Mouse (Mus musculus): ENCODE results near the gene Slc16a4.
"Not testable (repeated sequence)": the region's sequence is repeated elsewhere in the genome, so short reads cannot be mapped to it uniquely, and the experiment has no call there.

Gene Slc16a4

DNA sequence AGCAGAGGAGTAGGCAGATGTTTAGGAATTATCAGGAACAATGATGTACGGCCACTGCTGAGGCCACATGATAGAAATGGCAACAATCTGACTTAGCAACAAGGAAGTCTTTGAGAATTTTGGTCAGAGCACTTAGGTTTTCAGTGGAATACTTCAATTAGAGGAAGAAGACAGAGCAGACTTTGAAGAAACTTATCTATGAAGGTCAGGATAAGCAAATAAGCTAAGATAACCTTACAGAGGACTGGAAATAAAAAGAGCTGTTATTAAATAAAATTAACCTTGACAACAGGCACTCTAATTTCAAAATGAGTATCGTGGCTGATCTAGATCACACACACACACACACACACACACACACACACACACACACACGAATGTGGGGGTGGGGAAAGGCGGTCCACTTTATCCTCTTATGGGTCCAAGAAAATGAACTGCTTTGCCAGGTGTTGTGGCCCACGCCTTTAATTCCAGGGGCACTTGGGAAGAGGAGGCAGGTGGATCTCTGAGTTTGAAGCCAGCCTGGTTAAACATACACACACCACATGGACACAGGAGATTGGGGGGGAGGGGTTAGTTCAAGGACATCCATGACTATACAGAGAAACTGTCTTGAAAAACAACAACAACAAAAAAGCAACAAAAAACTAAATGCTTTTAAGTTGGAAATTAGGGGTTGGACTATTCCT is 4.8 kb downstream of the Slc16a4 start:
- no peak for DNase-seq (ENCODE audit: low spot score)

GRCm38 (mm10) chr3:107296917-107297316 is 5.9 kb downstream of the Slc16a4 start:
- not testable (repeated sequence) for DNase-seq (ENCODE audit: low spot score)

- DNase-seq (ENCODE audit: low spot score) = no peak
Measured at GRCm38 (mm10) chr3:107317338-107317737, 26.3 kb downstream of the Slc16a4 start.

- DNase-seq (ENCODE audit: low spot score) = no peak
Measured at GRCm38 (mm10) chr3:107321141-107321540, 30.1 kb downstream of the Slc16a4 start.

DNA sequence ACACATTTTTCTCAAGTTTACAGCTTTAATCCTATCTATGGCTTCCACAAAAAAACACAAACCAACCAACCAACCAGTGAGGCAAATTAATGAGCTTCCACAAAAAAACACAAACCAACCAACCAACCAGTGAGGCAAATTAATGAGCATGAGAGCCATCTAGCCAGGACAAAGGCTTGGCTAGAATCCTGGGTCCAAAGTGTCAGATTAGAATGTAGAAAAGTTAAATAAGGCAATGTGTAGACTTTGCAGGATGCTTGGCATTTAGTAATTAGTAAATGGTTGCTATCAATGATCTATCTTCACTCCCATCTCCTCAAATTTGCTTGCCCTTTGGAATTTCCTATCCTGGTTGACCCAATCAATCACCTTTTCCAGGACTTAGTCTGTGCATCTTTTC is 30.7 kb downstream of the Slc16a4 start:
- no peak for DNase-seq (ENCODE audit: low spot score)

DNA sequence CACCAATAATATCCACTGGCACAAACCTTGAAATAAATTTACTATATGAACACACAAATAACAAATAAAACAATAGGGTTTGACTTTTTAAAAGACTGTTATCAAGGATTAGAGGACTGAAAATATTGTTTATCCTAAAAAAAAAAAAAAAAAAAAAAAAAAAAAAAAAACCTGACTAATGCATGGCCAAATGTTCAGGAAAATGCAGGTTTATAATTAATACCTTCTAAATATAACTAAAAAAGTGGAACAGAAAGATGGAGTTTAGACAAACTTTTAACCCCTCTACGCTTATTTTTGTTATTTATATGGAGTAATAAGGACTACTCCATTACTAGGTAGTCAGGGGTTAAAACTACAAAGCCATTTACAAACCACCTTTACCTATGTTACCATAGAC is 35.4 kb downstream of the Slc16a4 start:
- no peak for DNase-seq (ENCODE audit: low spot score)

DNA sequence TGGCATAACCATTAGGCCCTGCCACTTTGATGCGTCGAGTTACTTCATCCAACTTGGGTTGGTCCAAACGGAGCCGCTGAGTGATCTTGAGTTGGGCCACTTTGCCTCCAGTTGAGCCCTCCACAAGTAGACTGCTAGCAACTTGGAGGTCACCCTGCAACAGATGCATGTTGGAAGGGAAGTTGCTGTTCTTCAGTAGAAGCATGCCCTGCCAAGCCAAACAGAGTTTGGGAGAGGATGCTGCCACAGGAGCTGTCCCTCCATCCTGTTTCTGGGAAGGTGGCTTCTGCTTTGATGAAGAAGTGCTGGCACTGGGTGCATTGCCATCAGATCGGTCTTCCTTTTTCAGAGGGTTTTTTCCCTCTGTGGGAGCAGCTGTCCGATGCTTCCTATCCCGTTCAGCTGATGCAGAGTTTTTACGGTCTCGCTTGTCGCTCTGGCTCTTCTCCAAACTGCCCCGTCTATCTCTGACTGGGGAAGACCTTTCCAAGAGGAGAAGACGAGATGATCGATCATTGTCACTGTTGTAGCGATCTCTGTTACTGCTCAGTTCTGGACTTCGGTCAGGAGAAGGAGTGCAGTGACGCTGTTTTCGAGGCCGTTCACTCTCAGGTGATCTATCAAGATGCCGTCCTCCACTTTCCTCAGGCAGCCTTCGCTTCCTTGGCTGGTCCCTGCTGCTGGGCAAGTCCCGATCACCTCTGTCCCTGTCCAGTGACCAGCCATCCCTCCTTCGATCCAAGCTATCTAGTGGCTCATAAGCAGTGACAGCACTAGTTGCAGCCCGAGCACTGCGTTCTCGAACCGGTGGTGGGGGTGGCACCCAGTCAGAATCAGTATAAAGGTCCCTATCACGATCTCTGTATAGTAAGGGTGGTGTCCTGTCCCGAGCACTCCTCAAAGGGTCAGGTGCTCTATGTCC is 39.7 kb downstream of the Slc16a4 start:
- DNase-seq (ENCODE audit: low spot score) = no peak

DNA sequence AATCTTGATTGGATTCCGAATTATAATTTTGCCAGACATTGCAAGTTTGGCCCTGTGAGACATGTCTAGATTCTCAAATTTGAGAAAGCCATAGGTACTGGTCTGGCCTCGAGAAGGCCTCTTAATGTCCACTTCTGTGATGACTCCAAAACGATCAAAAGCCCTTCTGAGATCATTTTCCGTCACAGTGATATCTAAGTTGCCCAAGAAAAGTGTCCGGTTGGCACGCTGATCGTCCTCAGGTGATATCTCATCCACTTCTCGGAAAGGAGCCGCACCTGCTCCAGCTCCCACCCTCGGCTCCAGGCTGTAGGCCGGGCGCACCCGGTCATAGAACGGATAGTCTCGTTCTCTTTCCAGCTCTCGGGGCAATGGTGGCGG is 40.7 kb downstream of the Slc16a4 start:
- DNase-seq (ENCODE audit: low spot score) = no peak

DNA sequence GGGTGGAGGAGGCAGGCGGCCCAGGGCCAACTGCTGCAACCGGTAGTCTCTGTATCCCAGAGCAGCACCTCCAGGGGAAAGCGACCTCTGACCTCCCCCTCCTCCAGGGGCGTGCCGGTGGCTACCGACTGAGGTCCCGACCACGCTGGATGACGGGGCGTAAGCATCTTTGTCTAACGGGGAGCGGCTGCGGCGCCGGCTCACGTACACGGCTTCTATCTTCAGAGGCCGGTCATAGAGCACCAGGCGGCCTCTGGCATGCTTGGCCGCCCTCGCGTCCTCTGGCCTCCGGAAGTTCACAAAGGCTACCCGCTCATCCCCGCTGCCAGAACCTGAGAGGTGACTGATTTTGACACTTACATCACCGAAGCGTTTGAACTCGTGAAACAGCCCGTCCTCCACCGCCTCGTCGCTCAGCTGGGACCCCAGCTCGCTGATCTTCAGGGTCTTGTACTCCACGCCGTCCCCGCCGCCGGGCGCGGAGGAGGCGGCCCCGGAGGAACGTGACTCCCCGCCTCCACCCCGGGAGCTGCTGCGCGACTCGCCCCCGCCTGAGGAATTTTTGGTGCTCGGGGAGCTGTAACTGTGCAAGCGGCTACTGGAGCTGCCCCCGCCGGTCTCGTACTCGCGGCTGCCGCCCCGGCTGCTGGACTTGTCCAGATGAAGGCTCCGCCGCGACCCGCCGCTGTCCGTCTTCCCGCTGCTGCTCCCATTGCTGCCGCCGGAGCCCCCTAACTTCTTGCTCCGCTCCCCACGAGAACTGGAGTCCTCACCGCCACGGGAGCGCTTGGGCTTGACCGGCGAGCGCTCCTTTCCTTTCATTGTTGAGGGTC is 41.3 kb downstream of the Slc16a4 start:
- peak; percentile 76 for DNase-seq (ENCODE audit: low spot score)

GRCm38 (mm10) chr3:107332960-107333380 is 41.9 kb downstream of the Slc16a4 start:
- peak; percentile 95 for DNase-seq (ENCODE audit: low spot score)

DNA sequence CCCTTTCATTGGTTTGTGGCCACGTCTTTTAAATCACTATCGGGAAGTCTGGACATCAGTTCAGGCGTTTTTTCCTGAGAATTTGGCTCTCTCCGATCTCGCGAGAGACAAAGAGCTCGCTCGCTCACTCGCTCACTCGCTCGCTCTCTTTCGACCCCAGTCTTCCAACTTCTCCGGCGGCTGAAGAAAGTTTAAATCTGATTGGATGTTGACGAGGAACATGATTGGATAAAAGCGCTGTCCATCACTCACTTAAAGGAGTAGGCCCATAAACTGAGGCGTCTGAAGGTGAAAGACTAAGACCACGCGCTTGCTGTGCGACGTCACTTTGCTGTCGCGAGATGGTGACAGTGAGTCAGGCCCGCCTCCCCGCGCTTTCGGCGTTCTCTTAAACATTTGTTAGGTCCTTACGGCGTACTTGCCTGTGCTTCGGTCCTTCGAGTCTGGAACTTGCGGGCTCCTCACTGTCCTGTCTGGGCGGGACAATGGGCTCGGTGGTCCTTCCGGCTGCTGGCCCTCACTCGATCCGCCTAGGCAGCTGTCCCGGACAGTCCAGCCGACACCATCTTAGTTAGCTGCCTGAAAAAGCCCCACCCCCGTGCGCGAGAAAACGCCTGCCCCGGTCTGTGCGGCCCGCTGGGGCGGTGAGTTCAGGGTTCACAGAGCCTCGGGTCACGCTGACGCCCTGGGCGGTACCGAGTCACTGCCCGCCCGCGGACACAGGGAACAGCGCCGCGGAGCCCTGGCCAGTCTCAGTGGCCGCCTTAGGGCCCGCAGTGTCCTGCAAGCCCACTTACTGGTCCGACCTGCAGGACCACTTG is 42.6 kb downstream of the Slc16a4 start, which contains the start of gene Rbm15:
Gene Rbm15 (minus strand): TSS at position 293 of the 821 bp plus-strand sequence.
- DNase-seq (ENCODE audit: low spot score) = peak; percentile 94

- no peak for DNase-seq (ENCODE audit: low spot score)
Measured at GRCm38 (mm10) chr3:107334202-107334934, 43.3 kb downstream of the Slc16a4 start.

DNA sequence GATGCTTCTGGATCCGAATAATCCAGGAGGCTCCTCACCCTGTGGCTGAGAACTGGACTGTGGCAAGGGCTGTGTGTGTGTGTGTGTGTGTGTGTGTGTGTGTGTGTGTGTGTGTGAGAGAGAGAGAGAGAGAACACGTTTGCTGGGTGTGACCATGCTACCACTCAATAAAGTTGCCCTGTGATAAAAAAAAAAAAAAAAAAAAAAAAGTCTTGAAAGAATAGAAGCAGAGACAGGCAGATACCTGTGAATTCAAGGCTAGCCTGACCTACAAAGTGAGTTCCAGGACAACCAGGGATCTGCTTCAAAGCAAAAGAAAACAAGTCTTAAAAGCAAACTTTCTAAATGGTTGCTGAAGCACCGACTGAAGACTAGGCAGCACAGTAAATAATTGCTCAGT is 52.9 kb downstream of the Slc16a4 start:
- no peak for DNase-seq (ENCODE audit: low spot score)

DNA sequence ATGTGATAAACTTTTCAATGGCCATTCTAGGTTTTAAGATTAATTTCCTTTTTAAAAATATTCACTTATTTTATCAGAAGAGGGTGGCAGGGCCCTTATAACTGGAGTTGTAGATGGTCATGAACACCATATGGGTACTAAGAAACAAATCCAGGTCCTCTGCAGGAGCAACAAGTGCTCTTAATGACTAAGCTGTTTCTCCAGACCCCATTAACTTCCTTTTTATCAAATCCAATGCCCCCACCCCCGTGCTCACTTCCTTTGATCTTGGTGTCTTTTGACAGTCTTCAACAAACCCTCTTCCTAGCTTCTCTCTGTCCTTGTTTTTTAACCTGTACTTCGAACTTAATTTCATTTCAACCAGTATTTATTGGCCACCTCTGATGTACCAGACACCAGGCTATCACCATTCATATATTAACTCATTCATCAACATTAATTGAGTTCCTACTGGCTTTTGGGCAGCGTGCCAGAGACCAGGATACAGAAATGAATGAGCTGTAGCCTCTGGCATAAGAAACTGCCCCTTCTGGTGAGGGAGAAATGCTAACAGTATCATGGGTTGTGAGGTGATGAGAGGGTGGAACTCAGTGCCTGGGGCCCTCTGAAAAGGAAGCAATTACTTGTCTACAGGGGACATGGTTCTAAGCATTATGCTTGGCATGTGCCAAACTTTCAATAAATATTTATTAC is 54.1 kb downstream of the Slc16a4 start:
- DNase-seq (ENCODE audit: low spot score) = no peak

- DNase-seq (ENCODE audit: low spot score) = peak; percentile 73
Measured at GRCm38 (mm10) chr3:107349006-107349405, 58.0 kb downstream of the Slc16a4 start.

DNA sequence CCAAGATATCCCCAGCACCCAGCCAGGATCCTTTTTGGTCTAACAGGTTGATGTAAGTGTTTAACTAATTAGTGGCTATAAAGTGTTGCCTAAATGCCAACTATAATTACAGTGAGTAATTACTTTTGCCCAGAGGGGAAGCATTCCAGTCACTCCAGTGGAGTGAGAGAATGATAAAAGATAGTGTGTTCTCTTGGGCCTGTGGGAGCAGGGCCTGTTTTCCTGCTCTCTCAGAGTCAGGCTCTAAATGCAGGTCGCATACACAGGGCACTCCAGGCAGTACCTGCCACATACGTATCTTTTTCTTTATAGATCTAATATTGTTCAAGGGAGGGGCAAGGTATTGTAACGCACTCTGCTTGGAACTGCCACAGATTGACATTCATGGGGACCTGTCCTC is 60.7 kb downstream of the Slc16a4 start:
- no peak for DNase-seq (ENCODE audit: low spot score)

GRCm38 (mm10) chr3:107355618-107356260 is 64.7 kb downstream of the Slc16a4 start:
- no peak for DNase-seq (ENCODE audit: low spot score)

DNA sequence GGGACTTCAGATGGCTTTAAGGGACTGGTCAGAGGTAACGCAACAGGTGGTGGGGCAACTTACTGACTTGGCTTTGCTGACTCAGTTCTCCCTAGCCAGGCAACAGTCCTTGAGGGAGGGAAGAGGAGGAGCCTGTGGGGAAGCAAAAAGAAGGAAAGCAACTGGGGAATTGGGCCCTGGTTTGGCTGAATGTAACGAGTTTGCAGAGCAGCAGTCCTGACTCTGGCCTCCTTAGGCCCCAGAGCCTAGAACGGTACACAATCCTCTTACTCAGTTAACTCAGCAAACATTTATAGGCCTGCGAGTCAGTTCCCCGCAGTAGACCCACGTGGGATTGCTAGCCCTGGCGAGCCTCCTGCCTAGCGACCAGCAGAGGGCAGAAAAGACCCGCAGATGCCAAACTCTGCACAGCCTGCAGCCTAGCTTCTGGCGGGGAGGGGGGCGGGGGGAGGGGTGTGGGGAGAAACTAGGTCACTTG is 66.0 kb downstream of the Slc16a4 start:
- peak; percentile 89 for DNase-seq (ENCODE audit: low spot score)

- DNase-seq (ENCODE audit: low spot score) = no peak
Measured at GRCm38 (mm10) chr3:107357700-107358234, 66.7 kb downstream of the Slc16a4 start.

Measured in testis, postnatal 10 days (tissue).